Mouse (Mus musculus) lung, adult 2 months (tissue): ENCODE data around the gene Ndrg4. TPM values are rescaled to one million over a fixed set of nuclear protein-coding genes. Genes with fewer than 3 reads are reported as not detected.

ENCODE experiments used
- DNase-seq: peaks from one replicate; pipeline ENCODE4 v3.0.0; 2022
- H3K4me1 ChIP-seq: fragments of 200-500 bp; 2 replicates; pipeline ENCODE4 v1.6.1; 2011; ENCODE audit warnings: low read length; ENCODE audit not compliant: control insufficient read depth, insufficient read depth
- H3K4me3 ChIP-seq: fragments of 200-500 bp; replicated peaks from 2 replicates; pipeline ENCODE3; 2011; ENCODE audit warnings: low read depth, mild to moderate bottlenecking, control low read depth, low read length; ENCODE audit errors: extremely low read depth
- CTCF ChIP-seq: fragments of 200-500 bp; IDR thresholded peaks from 2 replicates; pipeline ENCODE4 v1.5.1; 2011; ENCODE audit warnings: mild to moderate bottlenecking, low read length, control low read depth; ENCODE audit not compliant: insufficient read depth
- POLR2A ChIP-seq: fragments of 200-500 bp; IDR thresholded peaks from 2 replicates; pipeline ENCODE4 v1.6.1; 2011; ENCODE audit warnings: low read depth, mild to moderate bottlenecking, control low read depth, low read length, borderline replicate concordance; ENCODE audit errors: extremely low read depth
- WGBS: fragments of 180-500 bp; shearing (Covaris S2); methylation state at CpG from one replicate; pipeline ENCODE4 v1.1.7; 2018; 5-methylcytosine and 5-hydroxymethylcytosine counted together
- polyA plus RNA-seq: library from polyadenylated mRNA; depleted of rRNA; stranded (reverse); fragments of >200 nt; gene quantifications from 2 replicates; pipeline ENCODE4 v1.2.3, GENCODE M21; 2012

The Ndrg4 gene
- polyA plus RNA-seq, 1 experiment: 21.5 TPM

GRCm38 (mm10) chr8:95701809-95702208 lies 25.0 kb downstream of the Ndrg4 start:
- no peak for TF ChIP-seq CTCF
- no peak for TF ChIP-seq POLR2A
- Histone ChIP-seq H3K4me1 (no peaks in the 10 kb centered on the region), H3K4me3 (no peak overlapping the region)
- no peak for DNase-seq
- WGBS: 74% methylated on average over 4 of the region's 4 CpGs

GRCm38 (mm10) chr8:95702480-95703446 lies 26.0 kb downstream of the Ndrg4 start:
- peak; percentile 45 for DNase-seq
- no peaks in the 10 kb centered on the region for H3K4me1 ChIP-seq
- no peak for TF ChIP-seq CTCF
- TF ChIP-seq POLR2A: no peak
- WGBS: 2% methylated on average over 34 of the region's 34 CpGs
- peak overlapping the region; percentile 47 for H3K4me3 ChIP-seq

GRCm38 (mm10) chr8:95703461-95704260 lies 26.9 kb downstream of the Ndrg4 start:
- H3K4me3 ChIP-seq: peak overlapping the region; percentile 47
- TF ChIP-seq CTCF (no peak), POLR2A (no peak)
- WGBS: 8% methylated on average over 15 of the region's 15 CpGs
- H3K4me1 ChIP-seq: no peaks in the 10 kb centered on the region
- no peak for DNase-seq

- DNase-seq: no peak
- H3K4me1 ChIP-seq: no peaks in the 10 kb centered on the region
- H3K4me3 ChIP-seq: no peak overlapping the region
- TF ChIP-seq POLR2A: no peak
- no peak for TF ChIP-seq CTCF
- 95% methylated on average over 3 of the region's 3 CpGs for WGBS
Measured at GRCm38 (mm10) chr8:95704538-95704937, 27.8 kb downstream of the Ndrg4 start.

DNA sequence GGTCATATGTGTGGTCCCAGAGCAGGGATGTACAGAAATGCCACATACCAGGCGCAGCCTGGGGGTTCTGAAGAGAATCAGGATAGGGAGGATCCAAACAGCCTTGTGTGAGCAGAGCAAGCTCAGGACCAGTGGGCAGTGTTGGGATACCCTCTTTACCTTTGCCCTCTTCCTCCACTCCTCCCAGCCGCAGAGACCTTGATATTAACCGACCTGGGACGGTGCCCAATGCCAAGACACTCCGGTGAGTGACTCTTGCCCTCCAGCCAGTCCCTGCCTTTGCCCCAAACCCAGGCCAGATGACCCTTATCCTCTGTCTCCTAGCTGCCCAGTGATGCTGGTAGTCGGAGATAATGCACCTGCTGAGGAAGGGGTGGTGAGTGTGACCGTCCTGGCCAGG lies 32.8 kb downstream of the Ndrg4 start:
- WGBS: 76% methylated on average over 7 of the region's 7 CpGs
- DNase-seq: no peak
- Histone ChIP-seq H3K4me1 (no peaks in the 10 kb centered on the region), H3K4me3 (no peak overlapping the region)
- TF ChIP-seq CTCF (no peak), POLR2A (no peak)

- H3K4me1 ChIP-seq: peaks cover 2% of the 10 kb centered on the region; the same call in 1 of the 2 replicates
- 72% methylated on average over 3 of the region's 3 CpGs for WGBS
- DNase-seq: no peak
- H3K4me3 ChIP-seq: no peak overlapping the region
- TF ChIP-seq POLR2A (no peak), CTCF (no peak)
Measured at GRCm38 (mm10) chr8:95711029-95711428, 34.2 kb downstream of the Ndrg4 start.

DNA sequence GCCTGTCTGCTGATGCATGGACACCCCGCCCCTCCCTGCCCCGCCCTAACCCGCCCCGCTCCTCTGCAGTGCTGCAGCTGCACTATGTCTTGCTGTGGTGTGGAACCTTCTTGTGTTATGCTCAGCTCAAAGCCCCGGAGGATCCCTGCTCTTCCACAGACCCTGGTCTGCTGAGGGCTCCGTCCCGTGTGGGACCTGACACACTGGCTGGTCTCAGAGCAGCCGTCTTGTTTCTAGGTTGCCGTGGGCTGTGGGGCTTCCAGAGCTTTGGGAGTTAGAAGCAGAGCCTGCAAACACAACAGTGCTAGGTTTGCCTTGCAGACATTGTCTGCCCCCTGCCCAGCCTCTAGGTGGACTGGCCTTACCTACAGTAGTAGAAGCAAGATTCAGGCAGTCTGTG lies 35.6 kb downstream of the Ndrg4 start:
- Histone ChIP-seq H3K4me3 (no peak overlapping the region), H3K4me1 (peaks cover 7% of the 10 kb centered on the region)
- no peak for TF ChIP-seq POLR2A
- TF ChIP-seq CTCF: no peak
- WGBS: 83% methylated on average over 9 of the region's 9 CpGs
- no peak for DNase-seq

GRCm38 (mm10) chr8:95713100-95714010 lies 36.6 kb downstream of the Ndrg4 start:
- Histone ChIP-seq H3K4me3 (no peak overlapping the region), H3K4me1 (peaks cover 7% of the 10 kb centered on the region)
- peak; percentile 73 for DNase-seq
- 79% methylated on average over 19 of the region's 19 CpGs for WGBS
- TF ChIP-seq CTCF (peak; percentile 75), POLR2A (no peak)
